ENCODE assay signal across 22 mouse cellular contexts in genomic region chr4:109655738-109656137, GRCm38 (mm10).
"Had no signal": no experiment of that assay in that cellular context is flagged by ENCODE, and none has a peak within 500 bp of the region (broad histone marks: within the 10 kb centered on the region; RNA-seq: fewer than 3 reads in every experiment).

No protein-coding gene starts in this region.

- H3K4me3 ChIP-seq: heart, embryonic 10.5 days; heart, embryonic 12.5 days; hindbrain, embryonic 10.5 days; hindbrain, embryonic 13.5 days; intestine, embryonic 15.5 days; limb, embryonic 13.5 days; limb, embryonic 15.5 days; liver, embryonic 12.5 days had no signal

- ATAC-seq: hindbrain, embryonic 16.5 days; inflammation-experienced regulatory T-cells, adult 6 months; intestine, embryonic 15.5 days; intestine, postnatal 0 days; liver, embryonic 12.5 days had no signal

- DNase-seq: gastrocnemius, adult 2 months; gastrocnemius, postnatal 10 days; gastrocnemius, postnatal 25 days; heart, postnatal 10 days; heart, postnatal 4 days; kidney, postnatal 10 days; kidney, postnatal 4 days; layer of hippocampus, adult 9-11 months; layer of hippocampus, postnatal 36 days; left cerebral cortex, postnatal 4 days had no signal

- H3K9ac ChIP-seq: heart, embryonic 12.5 days; hindbrain, embryonic 13.5 days; intestine, embryonic 15.5 days; limb, embryonic 13.5 days; limb, embryonic 15.5 days; liver, embryonic 12.5 days; liver, embryonic 14.5 days had no signal

- H3K4me2 ChIP-seq: heart, embryonic 12.5 days; hindbrain, embryonic 13.5 days; intestine, embryonic 15.5 days; limb, embryonic 13.5 days; limb, embryonic 15.5 days; liver, embryonic 12.5 days had no signal

- H3K9me3 ChIP-seq: heart, embryonic 10.5 days; heart, embryonic 12.5 days; hindbrain, embryonic 10.5 days; hindbrain, embryonic 13.5 days; intestine, embryonic 15.5 days; limb, embryonic 13.5 days; limb, embryonic 15.5 days; liver, embryonic 12.5 days had no signal

- H3K36me3 ChIP-seq: heart, embryonic 10.5 days; heart, embryonic 12.5 days; hindbrain, embryonic 10.5 days; hindbrain, embryonic 13.5 days; intestine, embryonic 15.5 days; limb, embryonic 13.5 days; limb, embryonic 15.5 days; liver, embryonic 12.5 days had no signal

- H3K27ac ChIP-seq: heart, embryonic 10.5 days; hindbrain, embryonic 10.5 days; hindbrain, embryonic 13.5 days; intestine, embryonic 15.5 days; limb, embryonic 13.5 days; limb, embryonic 15.5 days; liver, embryonic 12.5 days; liver, embryonic 14.5 days had no signal
